Mouse (Mus musculus) urinary bladder, postnatal 14 days (tissue): ENCODE results near the gene Rrp1b.
"Not testable (repeated sequence)": the region's sequence is repeated elsewhere in the genome, so short reads cannot be mapped to it uniquely, and the experiment has no call there.

Experiments
- DNase-seq: peaks from one replicate; pipeline ENCODE4 v3.0.0; 2021; ENCODE audit warnings: low spot score

Rrp1b gene

DNA sequence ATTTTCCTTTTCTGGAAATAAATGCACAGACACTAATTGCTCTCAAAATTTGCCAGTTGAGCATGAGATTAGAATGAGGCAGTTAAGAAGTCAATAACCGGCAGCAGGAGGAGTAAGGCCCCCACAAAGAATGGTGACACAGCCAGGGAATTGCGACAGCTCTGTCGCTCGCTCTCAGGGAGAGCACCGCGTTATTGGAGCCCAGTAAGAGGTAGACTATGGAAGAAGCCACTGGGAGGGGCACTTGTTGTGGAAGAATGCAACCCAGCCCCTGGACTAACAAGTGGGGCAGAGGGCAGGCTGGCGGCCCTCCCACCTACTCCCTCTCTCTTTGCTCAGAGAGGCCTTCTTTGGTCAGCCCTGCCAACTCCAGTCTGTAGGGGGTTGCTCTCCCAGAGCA is 4.2 kb upstream of the Rrp1b start:
- no peak for DNase-seq

DNA sequence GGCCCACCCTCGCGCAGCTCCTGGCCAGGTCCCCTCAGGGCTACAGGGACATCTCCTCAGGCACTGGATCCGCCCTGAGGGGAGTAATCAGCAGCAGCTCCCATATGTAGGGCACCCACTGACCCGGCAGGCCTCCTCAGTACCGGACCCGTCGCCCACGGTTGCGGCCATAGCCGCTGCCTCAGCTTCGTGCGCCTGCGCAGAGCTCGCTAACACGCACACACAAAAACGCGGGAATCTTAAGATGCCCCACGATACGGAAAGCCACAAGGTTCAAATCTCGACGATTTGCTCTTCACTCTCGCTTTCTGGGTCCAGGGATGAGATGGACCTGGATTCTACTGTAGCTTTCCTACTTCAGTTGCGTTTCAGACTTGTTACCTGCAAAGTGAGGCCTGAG is 1.6 kb upstream of the Rrp1b start:
- DNase-seq, result no peak

DNA sequence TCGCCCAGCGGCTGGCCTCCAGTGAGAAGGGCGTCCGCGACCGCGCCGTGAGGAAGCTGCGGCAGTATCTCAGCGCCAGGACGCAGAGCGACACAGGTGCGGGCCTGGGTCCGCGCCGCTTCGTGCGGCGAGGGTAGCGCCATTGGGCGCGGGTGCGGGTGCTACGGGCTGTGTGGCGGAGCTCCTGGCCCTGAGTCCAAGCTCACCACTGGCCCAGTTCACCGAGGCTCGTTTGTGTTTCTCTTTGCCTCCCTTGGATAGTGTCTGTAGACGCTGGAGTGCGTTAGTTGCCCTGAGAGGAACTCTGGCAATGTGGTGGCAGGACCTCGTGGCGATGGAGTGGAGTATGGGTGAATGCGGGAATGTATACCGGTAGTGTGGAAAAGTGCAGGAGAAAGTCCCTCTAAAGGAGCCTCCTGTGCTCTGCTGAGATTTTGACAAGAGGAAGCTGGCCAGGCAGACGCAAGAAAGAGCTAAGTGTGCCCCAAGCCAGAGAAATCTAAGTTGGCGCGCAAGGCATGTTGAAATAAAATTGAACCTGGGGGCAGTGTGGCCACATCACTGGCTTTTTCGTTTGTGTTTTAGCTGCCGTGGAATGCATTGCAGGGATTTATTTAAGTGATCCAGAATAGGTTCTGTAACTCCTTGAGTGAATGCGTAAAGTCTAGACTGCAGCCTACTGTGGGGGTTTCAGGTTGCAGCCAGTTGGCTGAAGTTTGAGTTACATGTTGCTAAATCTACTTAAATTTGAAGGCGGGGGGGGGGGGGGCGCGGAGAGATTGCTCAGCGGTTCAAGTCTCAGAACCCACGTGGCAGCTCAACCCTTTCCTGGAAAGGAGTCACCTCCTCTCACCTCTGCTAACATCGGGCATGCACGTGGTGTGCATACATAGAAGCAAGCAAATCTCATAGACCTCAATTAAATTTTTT is 874 bp downstream of the Rrp1b start:
- DNase-seq, result no peak

GRCm38 (mm10) chr17:32040263-32040662 is 4.4 kb downstream of the Rrp1b start:
- no peak for DNase-seq

DNA sequence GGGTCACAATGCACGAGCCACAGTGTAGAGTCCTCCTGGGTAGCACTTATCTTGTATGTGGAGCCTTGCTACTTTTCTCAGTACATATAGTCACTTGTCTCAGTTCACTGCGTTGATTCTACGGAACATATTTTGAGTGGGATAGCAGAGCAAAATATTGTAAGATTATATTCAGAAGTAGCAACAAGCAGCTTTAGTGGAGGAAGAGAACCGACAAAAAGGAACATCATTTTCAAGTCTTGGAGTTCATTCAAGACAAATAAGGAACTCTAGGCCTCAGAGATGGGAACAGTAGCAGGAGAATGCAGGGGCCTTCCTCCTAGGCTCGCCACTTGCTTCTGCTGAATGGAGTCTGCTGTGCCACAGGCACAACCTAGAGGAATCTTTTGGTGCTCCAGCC is 10.6 kb downstream of the Rrp1b start:
- no peak for DNase-seq

- no peak for DNase-seq
Observed at GRCm38 (mm10) chr17:32048351-32048750, 12.5 kb downstream of the Rrp1b start.

GRCm38 (mm10) chr17:32049914-32050313 is 14.0 kb downstream of the Rrp1b start:
- DNase-seq, result no peak

DNA sequence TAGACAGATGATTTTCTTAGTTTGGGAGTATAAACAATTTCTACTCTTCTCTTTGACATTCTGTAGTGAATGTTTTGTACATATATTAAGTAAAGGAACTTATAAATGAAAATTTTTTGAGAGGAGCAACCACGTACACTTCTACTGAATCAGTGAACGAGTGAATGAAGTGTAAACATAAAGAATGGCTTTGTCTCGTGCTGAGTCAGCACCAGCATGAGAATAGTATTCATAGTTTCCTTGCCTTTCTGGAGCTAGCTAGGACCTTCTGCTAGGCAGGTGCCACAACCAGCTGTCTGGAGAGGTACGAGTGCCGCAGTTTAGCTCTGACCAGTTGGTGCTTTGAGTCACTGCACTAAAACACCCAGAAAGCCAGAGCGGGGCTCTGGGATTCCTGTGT is 14.7 kb downstream of the Rrp1b start:
- no peak for DNase-seq

DNA sequence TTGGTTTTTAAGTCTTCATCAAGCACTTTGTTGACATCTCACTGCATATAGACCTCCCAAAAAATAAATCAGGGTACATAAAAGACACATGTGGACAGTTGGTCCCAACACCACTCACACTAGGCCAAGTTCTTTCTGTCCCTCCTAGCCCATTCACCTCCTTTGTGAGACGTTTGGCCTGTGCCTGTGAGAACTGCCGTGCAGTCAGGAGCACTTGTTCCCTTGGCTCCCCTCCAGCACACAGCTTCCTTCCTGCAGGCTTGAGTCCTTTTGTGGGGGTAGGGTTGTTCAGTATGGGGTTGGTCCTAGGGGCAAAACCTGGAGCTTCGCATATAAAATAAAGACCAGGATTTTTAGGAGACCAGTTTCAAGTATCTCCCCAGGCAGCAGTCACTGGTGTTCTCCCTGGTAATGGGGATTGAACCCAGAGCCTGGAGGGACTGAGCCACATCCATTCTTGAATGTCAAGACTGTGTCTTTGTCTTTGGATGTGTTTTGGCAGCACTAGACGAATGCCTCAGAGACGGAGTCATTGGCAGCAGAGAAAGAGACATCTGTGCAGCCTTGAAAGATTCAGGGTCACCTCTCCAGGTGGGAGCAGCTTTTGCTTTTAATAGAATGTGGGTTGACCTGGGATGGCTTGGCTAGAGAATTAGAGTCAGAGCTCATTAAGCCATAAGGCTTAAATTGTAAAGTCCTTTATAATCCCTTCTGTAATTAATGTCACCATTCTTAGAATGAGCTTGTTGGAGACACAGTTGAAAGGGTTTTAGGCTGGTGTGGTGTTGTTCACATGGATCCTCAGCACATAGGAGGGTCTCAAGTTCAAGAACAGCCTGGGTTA is 16.6 kb downstream of the Rrp1b start:
- no peak for DNase-seq

DNA sequence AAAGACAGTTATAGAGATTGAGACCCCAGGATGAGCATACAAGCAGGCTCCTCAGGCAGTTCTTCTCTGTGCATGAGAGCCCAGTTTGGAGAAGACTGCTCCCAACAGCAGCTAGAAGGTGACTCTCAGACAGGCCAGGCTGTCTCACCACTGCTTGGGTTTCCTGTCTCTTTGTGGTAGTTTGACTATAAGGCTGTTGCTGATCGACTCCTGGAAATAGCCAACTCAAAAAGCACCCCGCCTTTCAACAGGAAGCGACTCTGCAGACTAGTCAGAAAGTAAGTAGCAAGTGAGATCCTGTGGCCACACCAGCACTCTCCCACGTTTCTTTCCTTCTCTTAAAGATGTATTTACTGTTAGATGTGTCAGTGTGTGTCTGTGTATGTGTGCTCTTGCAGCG is 17.8 kb downstream of the Rrp1b start:
- no peak for DNase-seq

DNA sequence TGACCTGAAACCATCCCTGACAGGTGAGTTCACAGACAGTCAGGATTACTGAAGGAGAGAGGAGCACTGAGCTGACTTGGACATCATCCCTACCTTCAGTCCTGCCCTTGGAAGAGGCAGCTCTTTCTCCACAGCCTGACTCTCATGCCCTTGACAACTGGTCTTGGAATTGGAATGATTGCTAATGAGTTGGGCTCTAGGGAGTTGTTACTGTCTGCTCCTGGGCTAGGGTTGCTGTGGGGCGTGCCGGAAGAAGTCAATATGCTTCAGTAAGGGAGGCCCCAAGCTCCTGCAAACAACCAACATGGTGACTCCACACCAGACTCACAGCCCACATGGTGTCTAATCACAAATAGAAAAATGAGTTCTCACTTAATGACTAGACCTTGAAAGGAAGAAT is 21.9 kb downstream of the Rrp1b start:
- DNase-seq, result no peak

GRCm38 (mm10) chr17:32059084-32059483 is 23.2 kb downstream of the Rrp1b start:
- no peak for DNase-seq

DNA sequence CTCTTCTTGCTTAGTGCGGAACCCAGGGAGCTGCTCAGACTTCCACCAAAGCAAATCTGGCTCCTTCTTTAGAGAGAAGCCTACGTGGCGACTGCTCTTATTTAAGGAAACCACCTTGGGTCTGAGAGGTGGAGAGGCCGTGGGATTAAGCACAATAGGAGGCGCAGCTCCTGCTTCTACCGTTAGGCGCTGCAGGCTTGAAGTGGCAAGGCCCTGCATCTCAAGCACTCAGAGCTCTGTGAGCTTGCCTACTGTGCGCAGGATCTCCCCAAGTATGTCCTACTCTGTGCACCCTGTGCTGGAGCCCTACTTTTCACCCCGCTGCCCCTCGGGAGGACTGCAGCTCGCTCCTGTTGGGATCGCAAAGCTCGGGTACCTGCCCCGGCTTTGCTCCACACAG is 25.3 kb downstream of the Rrp1b start:
- DNase-seq, result no peak

DNA sequence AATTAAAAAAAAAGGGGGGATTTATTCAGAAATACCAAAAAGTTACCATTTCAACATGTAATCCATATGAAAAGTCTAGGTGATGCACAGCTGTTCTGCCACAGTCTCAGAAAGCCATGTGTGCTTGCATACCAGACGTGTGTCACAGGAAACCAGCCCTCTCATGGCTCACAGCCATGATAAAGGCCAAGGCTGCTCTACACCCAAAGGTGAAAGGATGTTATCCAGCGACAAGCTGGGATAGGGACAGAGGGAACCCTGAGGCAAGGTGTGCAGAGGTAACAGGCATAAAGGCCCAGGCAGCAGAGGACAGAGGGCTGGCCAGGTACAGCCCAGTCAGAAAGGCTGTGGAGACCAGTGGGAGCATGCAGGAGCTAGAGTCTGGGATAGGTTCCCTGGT is 27.8 kb downstream of the Rrp1b start:
- DNase-seq, result no peak

DNA sequence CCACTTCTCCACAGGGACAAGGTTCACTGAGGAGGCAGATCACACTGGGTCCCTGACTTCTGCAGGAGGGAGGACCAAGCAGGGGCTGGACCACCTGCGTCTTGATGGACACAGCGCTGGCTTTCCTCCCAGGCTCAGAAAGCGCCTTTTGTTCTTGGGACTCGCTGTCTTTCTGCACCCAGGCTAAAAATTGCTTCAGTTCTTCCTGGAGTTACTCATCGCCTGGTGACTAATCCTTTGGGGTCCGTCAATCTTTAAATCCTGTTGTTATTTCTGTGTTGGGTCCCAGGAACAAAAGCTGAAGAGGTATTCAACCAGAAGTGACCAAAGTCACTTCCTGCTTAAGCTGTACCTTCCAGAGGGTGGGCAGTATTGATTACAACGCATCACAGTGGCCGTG is 28.9 kb downstream of the Rrp1b start:
- DNase-seq, result not testable (repeated sequence)

GRCm38 (mm10) chr17:32067541-32067940 is 31.6 kb downstream of the Rrp1b start:
- DNase-seq, result no peak

DNA sequence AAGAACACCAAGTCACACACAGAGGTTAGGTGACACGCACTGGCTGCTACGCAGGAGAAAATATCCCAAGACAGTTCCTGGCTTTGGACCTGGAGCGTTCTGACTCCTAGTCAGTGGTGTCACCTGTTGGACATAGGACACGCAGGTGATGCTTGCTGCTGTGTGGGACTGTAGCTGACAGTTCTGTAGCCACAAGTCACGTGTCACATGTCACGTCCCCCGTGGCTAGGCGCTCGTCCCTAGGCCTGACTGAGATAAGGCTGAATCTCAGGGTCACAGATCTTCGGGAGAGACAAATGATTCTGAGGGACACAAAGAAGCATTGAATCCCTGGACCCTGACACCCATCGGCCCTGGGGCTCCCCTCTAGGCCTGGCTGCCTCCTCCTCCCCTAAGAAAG is 32.5 kb downstream of the Rrp1b start:
- no peak for DNase-seq

DNA sequence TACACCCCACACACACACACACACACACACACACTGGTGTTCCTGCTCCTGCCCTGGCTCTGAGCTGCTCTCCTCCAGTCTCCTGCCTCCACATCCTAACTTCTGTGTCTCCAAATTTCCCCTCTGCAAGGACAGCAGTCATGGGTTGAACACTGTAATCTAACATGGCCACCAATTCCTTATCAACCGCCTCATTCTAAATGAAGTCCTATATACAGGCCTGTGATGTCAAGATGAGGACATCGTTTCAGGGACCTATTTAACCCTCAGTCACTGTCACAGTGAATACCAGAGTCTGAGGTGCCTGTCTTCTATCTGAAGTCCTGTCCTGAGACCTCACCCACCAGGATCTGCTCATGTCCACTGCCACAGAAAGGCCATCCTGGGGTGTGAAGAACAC is 32.9 kb downstream of the Rrp1b start:
- DNase-seq, result no peak

DNA sequence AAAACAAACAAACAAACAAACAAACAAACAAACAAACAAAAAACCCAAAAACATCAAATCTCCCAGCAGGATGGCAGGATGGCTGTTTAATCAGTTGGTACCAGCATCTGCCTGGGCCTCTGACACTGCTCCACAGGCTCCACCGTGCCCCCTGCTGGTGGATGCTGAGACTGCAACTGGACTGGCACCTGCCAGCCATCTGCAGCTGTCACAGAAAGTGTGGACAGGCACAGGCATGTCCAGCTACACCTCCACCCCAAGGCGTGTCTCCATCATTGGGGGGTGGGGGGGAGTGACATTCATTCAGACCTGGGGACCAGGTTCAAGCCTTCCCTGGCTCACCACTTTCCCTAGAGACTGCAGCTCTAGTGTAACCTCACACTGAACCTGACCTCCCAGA is 37.5 kb downstream of the Rrp1b start:
- DNase-seq, result peak; percentile 90

DNA sequence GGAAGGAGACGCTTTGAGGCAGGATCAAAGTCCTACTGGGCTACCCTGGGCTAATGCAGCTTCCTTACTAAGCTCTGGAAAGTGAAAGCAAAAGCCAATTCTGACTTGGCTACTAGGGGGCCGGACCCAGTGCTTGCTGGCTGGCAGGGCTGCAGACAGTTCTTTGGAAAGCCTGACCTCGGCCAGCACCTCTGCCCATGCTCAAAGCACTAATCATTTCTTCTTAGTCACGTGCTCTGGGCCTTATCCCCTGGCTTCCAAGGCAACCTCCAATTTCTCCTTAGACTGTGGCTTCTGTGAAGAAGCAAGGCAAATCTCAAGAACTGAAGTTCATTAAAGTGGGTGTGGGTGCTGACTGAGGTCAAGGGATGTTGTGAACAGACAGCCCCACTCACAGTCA is 38.8 kb downstream of the Rrp1b start:
- no peak for DNase-seq

GRCm38 (mm10) chr17:32075164-32075563 is 39.3 kb downstream of the Rrp1b start:
- peak; percentile 45 for DNase-seq

- DNase-seq, result no peak
Observed at GRCm38 (mm10) chr17:32083351-32083750, 47.5 kb downstream of the Rrp1b start.

DNA sequence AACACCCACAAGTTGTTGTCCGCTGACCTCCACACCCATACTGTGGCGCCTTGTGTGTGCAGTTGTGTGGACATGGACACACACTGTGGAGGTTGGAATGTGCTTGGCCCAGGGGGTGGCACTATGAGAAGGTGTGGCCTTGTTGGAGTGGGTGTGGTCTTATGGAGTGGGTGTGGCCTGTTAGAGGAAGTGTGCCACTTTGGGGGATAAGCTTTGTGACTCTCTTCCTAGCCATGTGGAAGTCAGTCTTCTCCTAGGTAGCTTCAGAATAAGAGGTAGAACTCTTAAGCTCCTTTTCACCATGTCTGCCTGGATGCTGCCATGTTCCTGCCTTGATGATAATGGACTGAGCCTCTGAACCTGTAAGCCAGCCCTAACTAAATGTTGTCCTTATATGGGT is 51.2 kb downstream of the Rrp1b start:
- DNase-seq, result no peak
